Mouse (Mus musculus) hindbrain, embryonic 15.5 days (tissue): ENCODE measurements around the gene Atxn3. TPM values are rescaled to one million over a fixed set of nuclear protein-coding genes. Genes with fewer than 3 reads are reported as not detected.
A peak's percentile ranks its signal among the peaks of the same experiment; 100 is the strongest.

Source experiments
- ATAC-seq: fragments of 200-750 bp; cut with Nextera tagmentation; 2 replicates; pipeline ENCODE4 v1.8.0; 2017; ENCODE audit warnings: low read depth, moderate number of reproducible peaks, moderate TSS enrichment; ENCODE audit not compliant: low FRiP score
- H3K27ac ChIP-seq: fragments of 300-500 bp; sonication (generic); replicated peaks from 2 replicates; pipeline ENCODE4 v1.5.1; 2015; ENCODE audit warnings: mild to moderate bottlenecking, inconsistent platforms
- H3K27me3 ChIP-seq: fragments of 300-500 bp; sonication (generic); 2 replicates; pipeline ENCODE4 v1.6.1; 2015; ENCODE audit warnings: control low read depth, inconsistent platforms
- H3K36me3 ChIP-seq: fragments of 300-500 bp; sonication (generic); 2 replicates; pipeline ENCODE4 v1.6.1; 2015; ENCODE audit warnings: control low read depth, inconsistent platforms
- H3K4me1 ChIP-seq: fragments of 300-500 bp; sonication (generic); replicated peaks from 2 replicates; pipeline ENCODE4 v1.6.1; 2015; ENCODE audit warnings: control low read depth, inconsistent platforms
- H3K4me2 ChIP-seq: fragments of 300-500 bp; sonication (generic); 2 replicates; pipeline ENCODE4 v1.6.1; 2015; ENCODE audit warnings: moderate library complexity, mild to moderate bottlenecking, inconsistent platforms
- H3K4me3 ChIP-seq: fragments of 300-500 bp; sonication (generic); 2 replicates; pipeline ENCODE4 v1.5.1; 2015; ENCODE audit warnings: mild to moderate bottlenecking, inconsistent platforms
- H3K9ac ChIP-seq: fragments of 300-500 bp; sonication (generic); 2 replicates; pipeline ENCODE4 v1.6.1; 2015; ENCODE audit warnings: inconsistent platforms
- H3K9me3 ChIP-seq: fragments of 300-500 bp; sonication (generic); 2 replicates; pipeline ENCODE4 v1.6.1; 2016; ENCODE audit warnings: control low read depth, inconsistent platforms
- WGBS: fragments of 180-500 bp; shearing (Covaris S2); methylation state at CpG from one replicate; pipeline ENCODE4 v1.1.7; 2015; 5-methylcytosine and 5-hydroxymethylcytosine counted together
- polyA plus RNA-seq: library from polyadenylated mRNA; unstranded; fragments of >200 nt; fragmentation: Nextera tagmentation; extraction: Ambion mirVana; gene quantifications from 2 replicates; pipeline ENCODE4 v1.2.1, GENCODE M21; 2015

Gene Atxn3
- 8.2 and 11.2 TPM in 2 replicates for polyA plus RNA-seq

DNA sequence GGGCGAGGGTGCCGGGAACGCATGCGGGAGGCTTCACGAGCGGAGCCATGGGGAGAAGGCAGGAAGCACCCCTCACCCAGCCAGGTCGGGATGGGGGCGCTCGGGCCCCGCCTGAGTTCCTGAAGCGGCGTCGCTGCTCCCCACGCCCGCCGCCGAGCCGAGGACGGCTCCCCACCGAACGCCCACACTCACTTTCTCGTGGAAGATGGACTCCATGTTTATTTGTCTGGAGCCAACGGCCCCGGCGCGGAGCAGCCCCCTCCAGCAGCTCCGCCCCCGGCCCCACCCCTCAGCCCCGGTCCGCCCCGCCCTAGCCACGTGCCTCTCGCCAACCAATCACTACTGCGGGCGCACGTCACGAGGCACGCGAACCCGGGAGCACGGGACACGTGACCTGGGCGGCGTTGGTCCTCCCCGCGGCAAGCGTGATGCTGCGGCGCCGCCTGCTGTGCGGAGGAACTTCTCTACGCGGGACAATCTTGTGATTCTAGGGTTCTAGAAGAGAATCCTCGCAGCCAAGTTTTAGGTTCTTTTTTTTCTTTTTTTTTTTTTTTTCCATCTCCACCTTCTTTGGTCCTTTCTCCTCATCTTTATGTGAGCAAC lies at the start of gene Atxn3:
TSS of gene Atxn3 (minus strand) at position 305 of the 603 bp plus-strand sequence.
- H3K9me3 ChIP-seq: no peaks in the 10 kb centered on the region
- peak within 1 kb of the TSS; percentile 75 for H3K4me2 ChIP-seq
- peak within 1 kb of the TSS; percentile 99 for H3K4me3 ChIP-seq
- H3K4me1 ChIP-seq: peaks cover 14% of the 10 kb centered on the region
- WGBS: 1% methylated on average over 54 of the region's 54 CpGs
- no peaks in the 10 kb centered on the region for H3K36me3 ChIP-seq
- H3K9ac ChIP-seq: peak within 1 kb of the TSS; percentile 81
- peak; percentile 99 for ATAC-seq
- peak within 1 kb of the TSS; percentile 80 for H3K27ac ChIP-seq
- H3K27me3 ChIP-seq: no peaks in the 10 kb centered on the region

DNA sequence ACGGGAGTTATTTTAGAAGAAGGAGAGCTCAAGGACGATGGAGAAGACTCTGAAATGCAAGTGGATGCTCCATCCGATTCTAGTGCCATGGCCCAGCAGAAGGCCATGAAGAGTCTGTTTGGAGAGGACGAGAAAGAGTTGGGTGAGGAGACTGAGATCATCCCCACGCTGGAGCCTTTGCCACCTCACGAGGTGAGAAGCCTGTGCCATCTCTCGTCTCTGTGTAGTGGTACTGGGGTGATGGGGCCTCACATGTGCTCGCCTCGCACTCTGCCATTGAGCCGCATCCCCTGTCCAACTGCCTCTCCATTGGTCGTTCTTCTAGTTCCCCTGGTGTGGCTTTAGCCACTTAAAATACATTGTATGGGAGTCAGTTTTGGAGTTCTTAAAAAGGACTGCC lies 42.7 kb upstream of the Atxn3 start:
- H3K9ac ChIP-seq: no peak overlapping the region
- H3K27ac ChIP-seq: no peak overlapping the region
- no peak overlapping the region for H3K4me2 ChIP-seq
- no peaks in the 10 kb centered on the region for H3K27me3 ChIP-seq
- WGBS: 96% methylated on average over 11 of the region's 11 CpGs
- H3K4me3 ChIP-seq: no peak overlapping the region
- H3K36me3 ChIP-seq: peaks cover 76% of the 10 kb centered on the region
- no peaks in the 10 kb centered on the region for H3K9me3 ChIP-seq
- ATAC-seq: no peak
- no peaks in the 10 kb centered on the region for H3K4me1 ChIP-seq

- WGBS: 94% methylated on average over 5 of the region's 5 CpGs
- ATAC-seq: no peak
- H3K36me3 ChIP-seq: peaks cover 67% of the 10 kb centered on the region
These were observed 40.9 kb upstream of the Atxn3 start for GRCm38 (mm10) chr12:101998929-101999328.

GRCm38 (mm10) chr12:101994576-101995467 lies 36.8 kb upstream of the Atxn3 start:
- ATAC-seq: no peak
- WGBS: 95% methylated on average over 8 of the region's 8 CpGs
- H3K36me3 ChIP-seq: peaks cover 73% of the 10 kb centered on the region
- H3K4me1 ChIP-seq: no peaks in the 10 kb centered on the region
- H3K4me2 ChIP-seq: no peak overlapping the region
- no peaks in the 10 kb centered on the region for H3K9me3 ChIP-seq
- no peak overlapping the region for H3K9ac ChIP-seq
- no peak overlapping the region for H3K27ac ChIP-seq
- no peak overlapping the region for H3K4me3 ChIP-seq
- H3K27me3 ChIP-seq: no peaks in the 10 kb centered on the region

More at GRCm38 (mm10) chr12:101998929-101999328, 40.9 kb upstream of the Atxn3 start:
- H3K27ac ChIP-seq: no peak overlapping the region
- H3K9me3 ChIP-seq: no peaks in the 10 kb centered on the region
- no peaks in the 10 kb centered on the region for H3K4me1 ChIP-seq
- no peak overlapping the region for H3K4me3 ChIP-seq
- no peak overlapping the region for H3K4me2 ChIP-seq
- no peak overlapping the region for H3K9ac ChIP-seq
- H3K27me3 ChIP-seq: no peaks in the 10 kb centered on the region

- WGBS: 95% methylated on average over 6 of the region's 6 CpGs
- no peak for ATAC-seq
- Histone ChIP-seq H3K36me3 (peaks cover 81% of the 10 kb centered on the region), H3K4me1 (no peaks in the 10 kb centered on the region), H3K9me3 (no peaks in the 10 kb centered on the region), H3K27me3 (no peaks in the 10 kb centered on the region), H3K4me3 (no peak overlapping the region), H3K9ac (no peak overlapping the region), H3K27ac (no peak overlapping the region), H3K4me2 (no peak overlapping the region)
These were observed 29.6 kb upstream of the Atxn3 start for GRCm38 (mm10) chr12:101987659-101988058.

- 54% methylated on average over 3 of the region's 3 CpGs for WGBS
- peak; percentile 54; the same call in 1 of the 2 replicates for ATAC-seq
- Histone ChIP-seq H3K27me3 (no peaks in the 10 kb centered on the region), H3K9ac (no peak overlapping the region), H3K36me3 (peaks cover 64% of the 10 kb centered on the region), H3K4me1 (no peaks in the 10 kb centered on the region), H3K9me3 (no peaks in the 10 kb centered on the region), H3K4me2 (no peak overlapping the region), H3K27ac (no peak overlapping the region), H3K4me3 (no peak overlapping the region)
These were observed 27.1 kb upstream of the Atxn3 start for GRCm38 (mm10) chr12:101985110-101985509.

GRCm38 (mm10) chr12:101982977-101983376 lies 24.9 kb upstream of the Atxn3 start:
- Histone ChIP-seq H3K36me3 (peaks cover 45% of the 10 kb centered on the region), H3K9ac (no peak overlapping the region)

DNA sequence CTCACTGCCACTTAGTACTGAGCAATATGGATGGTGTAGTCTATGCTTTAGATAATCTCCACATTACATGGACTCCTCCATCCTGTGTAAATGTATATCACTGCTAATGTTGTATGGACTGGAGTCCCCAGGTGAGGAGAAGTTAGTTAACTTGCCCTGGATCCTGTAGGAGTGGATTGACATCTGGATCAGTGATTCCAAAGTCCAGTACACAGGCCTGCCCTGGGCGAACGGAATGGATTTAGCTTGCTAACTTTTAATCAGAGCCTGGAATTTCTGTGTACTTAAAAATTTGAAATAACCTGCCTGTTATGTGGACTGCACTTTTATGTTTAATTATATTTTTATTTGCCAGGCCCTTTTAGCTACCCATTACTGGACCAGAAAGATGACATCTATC lies 23.5 kb upstream of the Atxn3 start:
- H3K9me3 ChIP-seq: no peaks in the 10 kb centered on the region
- no peak for ATAC-seq

More at GRCm38 (mm10) chr12:101982977-101983376, 24.9 kb upstream of the Atxn3 start:
- Histone ChIP-seq H3K27me3 (no peaks in the 10 kb centered on the region), H3K4me3 (no peak overlapping the region), H3K9me3 (no peaks in the 10 kb centered on the region), H3K27ac (no peak overlapping the region), H3K4me1 (no peaks in the 10 kb centered on the region), H3K4me2 (no peak overlapping the region)
- 96% methylated on average over 9 of the region's 9 CpGs for WGBS
- no peak for ATAC-seq

DNA sequence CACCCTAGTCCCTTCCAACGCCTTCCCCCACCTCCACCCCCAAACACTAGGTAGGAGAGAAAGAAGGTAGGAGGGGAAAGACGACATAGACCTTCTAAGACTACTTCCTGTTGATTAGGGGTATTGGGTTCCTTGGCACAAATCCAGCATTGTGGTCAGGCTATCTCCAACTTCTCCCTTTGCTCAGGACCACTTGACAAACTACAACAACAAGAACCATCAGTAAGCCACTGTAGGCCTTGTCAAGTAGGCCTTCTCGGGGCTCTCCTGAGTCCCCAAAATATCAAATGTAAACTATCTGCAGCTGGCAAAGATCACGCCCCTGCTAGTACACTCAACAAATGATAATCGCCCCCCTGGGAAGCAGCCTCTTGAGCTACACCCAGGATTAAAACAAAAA lies 22.2 kb upstream of the Atxn3 start:
- Histone ChIP-seq H3K9me3 (no peaks in the 10 kb centered on the region), H3K4me2 (no peak overlapping the region), H3K27me3 (no peaks in the 10 kb centered on the region), H3K4me1 (peaks cover 11% of the 10 kb centered on the region), H3K36me3 (peaks cover 27% of the 10 kb centered on the region), H3K4me3 (no peak overlapping the region), H3K9ac (no peak overlapping the region), H3K27ac (no peak overlapping the region)
- WGBS: 78% methylated on average over 5 of the region's 5 CpGs
- no peak for ATAC-seq

More for the DNA sequence above, 23.5 kb upstream of the Atxn3 start:
- H3K4me1 ChIP-seq: peaks cover 10% of the 10 kb centered on the region
- H3K27ac ChIP-seq: no peak overlapping the region
- H3K4me3 ChIP-seq: no peak overlapping the region
- H3K27me3 ChIP-seq: no peaks in the 10 kb centered on the region
- H3K36me3 ChIP-seq: peaks cover 34% of the 10 kb centered on the region
- H3K4me2 ChIP-seq: no peak overlapping the region
- WGBS: 94% methylated on average over 2 of the region's 2 CpGs
- H3K9ac ChIP-seq: no peak overlapping the region

GRCm38 (mm10) chr12:101979213-101979750 lies 21.2 kb upstream of the Atxn3 start:
- Histone ChIP-seq H3K9ac (no peak overlapping the region), H3K27ac (no peak overlapping the region), H3K4me3 (no peak overlapping the region), H3K27me3 (no peaks in the 10 kb centered on the region), H3K9me3 (no peaks in the 10 kb centered on the region), H3K4me2 (no peak overlapping the region), H3K36me3 (peaks cover 21% of the 10 kb centered on the region), H3K4me1 (peaks cover 17% of the 10 kb centered on the region)
- ATAC-seq: no peak
- 94% methylated on average over 8 of the region's 8 CpGs for WGBS

GRCm38 (mm10) chr12:101978588-101978987 lies 20.5 kb upstream of the Atxn3 start:
- WGBS: 100% methylated on average over 1 of the region's 1 CpGs
- no peak overlapping the region for H3K27ac ChIP-seq
- no peaks in the 10 kb centered on the region for H3K9me3 ChIP-seq
- peaks cover 14% of the 10 kb centered on the region; the same call in 1 of the 2 replicates for H3K36me3 ChIP-seq
- ATAC-seq: no peak
- no peak overlapping the region for H3K9ac ChIP-seq
- H3K4me3 ChIP-seq: no peak overlapping the region
- H3K27me3 ChIP-seq: no peaks in the 10 kb centered on the region
- no peak overlapping the region for H3K4me2 ChIP-seq
- peaks cover 21% of the 10 kb centered on the region for H3K4me1 ChIP-seq

DNA sequence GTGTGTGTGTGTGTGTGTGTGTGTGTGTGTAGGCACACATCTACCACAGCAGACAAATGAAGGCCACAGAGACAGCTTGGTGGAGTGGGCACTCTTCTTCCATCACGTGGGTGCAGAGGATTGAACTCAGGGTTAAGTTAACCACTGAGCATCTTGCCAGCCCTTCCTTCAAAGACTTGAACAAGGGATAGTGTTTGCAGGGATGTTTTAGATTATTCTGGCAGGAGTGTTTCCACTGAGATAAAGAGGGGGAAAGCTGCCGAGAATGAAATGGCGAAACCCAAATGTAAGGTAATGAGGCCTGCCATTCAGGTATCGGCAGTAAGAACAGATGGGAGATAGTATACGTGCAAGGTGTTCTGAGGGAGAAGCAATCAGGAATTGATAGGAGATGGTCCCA lies 20.1 kb upstream of the Atxn3 start:
- Histone ChIP-seq H3K4me2 (no peak overlapping the region), H3K9ac (no peak overlapping the region), H3K27me3 (no peaks in the 10 kb centered on the region), H3K4me1 (peaks cover 25% of the 10 kb centered on the region), H3K36me3 (0 out of 2 replicates have a peak, but pooled peaks cover 11% of the 10 kb centered on the region), H3K9me3 (no peaks in the 10 kb centered on the region), H3K27ac (no peak overlapping the region), H3K4me3 (no peak overlapping the region)
- 90% methylated on average over 5 of the region's 5 CpGs for WGBS
- ATAC-seq: no peak
